Mouse (Mus musculus) gastrocnemius, adult 8-10 months (tissue): ENCODE results near the gene Gm6871. TPM values are rescaled to one million over a fixed set of nuclear protein-coding genes. Genes with fewer than 3 reads are reported as not detected.
"Not testable (repeated sequence)": the region's sequence is repeated elsewhere in the genome, so short reads cannot be mapped to it uniquely, and the experiment has no call there.

ENCODE experiments used
- DNase-seq, 2 experiments: peaks; one replicate each; pipeline ENCODE4 v3.0.0; 2022; ENCODE audit warnings: low spot score in 2 of 2
- total RNA-seq, 4 experiments: library from RNA; stranded (reverse); gene quantifications; 2 replicates each; pipeline ENCODE4 v1.2.4; 2022

Gene Gm6871
- not detected for total RNA-seq

DNA sequence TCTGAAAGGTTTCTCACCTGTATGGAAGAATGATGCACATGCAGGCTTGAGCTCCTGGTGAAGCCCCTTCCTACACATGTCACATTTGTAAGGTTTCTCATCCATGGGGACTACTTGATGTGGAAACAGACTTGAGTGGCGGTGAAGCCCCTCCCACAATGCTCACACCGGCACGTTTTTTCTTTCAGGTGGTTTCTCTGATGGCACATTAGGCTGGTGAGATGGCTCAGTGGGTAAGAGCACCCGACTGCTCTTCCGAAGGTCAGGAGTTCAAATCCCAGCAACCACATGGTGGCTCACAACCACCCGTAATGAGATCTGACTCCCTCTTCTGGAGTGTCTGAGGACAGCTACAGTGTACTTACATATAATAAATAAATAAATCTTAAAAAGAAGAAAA, at the start of gene Gm6871:
Gm6871 (minus strand) TSS at position 101 of the 400 bp plus-strand sequence.
- DNase-seq = not testable (repeated sequence)

DNA sequence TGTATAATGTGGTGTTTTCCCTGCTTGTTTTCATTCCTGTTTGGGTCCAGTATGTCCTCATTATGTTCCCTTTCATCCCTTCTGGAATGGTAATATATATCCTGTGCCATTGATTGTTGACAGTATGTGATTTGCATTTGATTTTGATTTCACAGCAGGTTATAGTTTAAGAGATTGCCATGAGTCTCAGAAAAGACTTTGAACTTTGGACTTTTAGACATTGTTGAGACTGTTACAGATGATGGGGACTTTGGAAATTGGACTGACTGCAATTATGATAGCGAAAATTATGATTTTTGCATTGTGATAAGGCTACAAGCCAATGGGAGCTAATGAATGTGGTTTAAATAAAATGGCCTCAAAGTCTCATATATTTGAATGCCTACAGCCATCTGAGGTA, 42.8 kb upstream of the Gm6871 start:
- not testable (repeated sequence) for DNase-seq

DNA sequence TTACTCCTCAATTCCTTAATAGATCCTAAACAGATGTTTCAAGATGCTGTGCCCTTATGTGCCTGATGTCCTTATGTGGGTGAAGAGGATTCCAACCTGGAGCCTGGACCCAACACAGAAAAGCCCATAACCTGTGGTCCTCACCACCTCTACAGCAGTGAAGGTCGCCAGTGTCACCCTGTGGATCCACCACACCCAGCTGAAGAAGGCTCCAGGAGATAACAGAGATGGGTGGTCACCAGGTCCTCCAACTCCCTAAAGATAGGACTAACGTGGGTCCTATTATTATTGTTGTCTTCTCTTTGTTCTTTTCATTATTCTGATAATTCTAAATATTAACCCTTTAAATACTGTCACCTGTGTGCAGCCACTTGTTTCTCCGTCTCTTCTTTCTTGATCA, 38.2 kb upstream of the Gm6871 start:
- no peak for DNase-seq

DNA sequence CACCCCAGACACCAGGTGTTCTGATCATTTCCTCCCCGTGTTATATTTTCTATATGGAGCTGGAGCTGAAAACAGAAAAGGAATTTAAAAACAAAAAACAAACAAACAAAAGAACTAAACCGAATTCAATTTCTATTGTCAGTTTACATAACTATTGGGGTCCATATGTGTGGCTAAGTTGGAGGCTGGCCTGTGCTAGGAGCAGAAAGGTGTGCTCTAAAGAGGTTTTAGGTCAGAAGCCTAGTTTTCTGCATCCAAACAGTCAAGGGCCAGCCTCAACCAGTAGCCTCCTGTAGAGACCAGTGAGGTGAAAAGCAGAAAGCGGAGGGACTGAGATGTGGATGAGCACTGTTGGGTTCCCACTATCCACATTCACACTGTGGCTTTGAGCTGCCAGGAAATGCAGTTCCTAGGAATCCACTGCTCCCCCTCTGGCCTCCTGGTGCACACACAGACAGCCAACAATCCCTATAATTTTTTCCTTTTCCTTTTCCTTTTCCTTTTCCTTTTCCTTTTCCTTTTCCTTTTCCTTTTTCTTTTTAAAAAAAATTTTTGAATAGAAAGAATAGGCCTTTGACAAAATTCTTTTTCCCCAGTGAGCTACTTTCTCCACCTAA, 26.6 kb upstream of the Gm6871 start:
- no peak for DNase-seq

DNA sequence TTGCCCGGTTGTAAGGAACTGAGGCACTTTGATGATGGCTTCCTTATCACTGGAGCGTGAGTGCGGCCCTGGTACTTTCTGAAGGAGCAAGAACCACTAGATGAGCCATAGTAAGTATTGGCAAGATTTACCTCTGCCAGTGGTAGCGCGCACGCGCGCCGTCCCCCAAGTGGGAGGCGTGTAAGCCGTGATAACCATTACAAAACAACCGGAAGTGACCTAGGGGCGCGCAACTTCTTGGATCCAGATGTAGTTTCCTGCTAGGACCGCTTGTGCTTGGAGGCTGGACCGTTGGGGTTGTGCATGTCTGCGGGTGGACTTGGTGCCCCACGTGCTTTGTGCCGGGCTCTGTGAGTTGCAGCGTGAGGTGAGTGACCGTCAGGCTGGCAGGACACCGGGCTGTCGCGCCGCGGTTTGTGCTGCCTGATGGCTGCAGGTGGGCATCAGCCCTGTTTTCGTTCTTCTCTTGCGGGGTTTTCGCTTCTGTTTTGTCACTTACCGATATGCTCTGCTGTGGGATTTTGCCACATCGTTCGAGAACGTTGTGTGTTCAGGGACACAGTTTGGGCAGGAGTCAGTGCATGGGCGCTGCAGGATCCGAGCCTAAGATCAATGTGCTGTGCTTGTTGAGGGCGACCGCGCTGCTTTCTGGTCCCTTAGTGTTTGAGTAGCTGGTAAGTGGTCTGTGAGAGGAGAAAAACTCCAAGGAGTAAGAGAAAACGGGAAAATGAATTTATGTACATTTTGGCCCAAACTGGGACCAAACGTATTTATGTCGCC, 25.8 kb upstream of the Gm6871 start, which contains the start of gene 2610021A01Rik:
2610021A01Rik (plus strand) TSS at position 197 of the 780 bp plus-strand sequence.
- peak; percentile 82 to 89 for DNase-seq

DNA sequence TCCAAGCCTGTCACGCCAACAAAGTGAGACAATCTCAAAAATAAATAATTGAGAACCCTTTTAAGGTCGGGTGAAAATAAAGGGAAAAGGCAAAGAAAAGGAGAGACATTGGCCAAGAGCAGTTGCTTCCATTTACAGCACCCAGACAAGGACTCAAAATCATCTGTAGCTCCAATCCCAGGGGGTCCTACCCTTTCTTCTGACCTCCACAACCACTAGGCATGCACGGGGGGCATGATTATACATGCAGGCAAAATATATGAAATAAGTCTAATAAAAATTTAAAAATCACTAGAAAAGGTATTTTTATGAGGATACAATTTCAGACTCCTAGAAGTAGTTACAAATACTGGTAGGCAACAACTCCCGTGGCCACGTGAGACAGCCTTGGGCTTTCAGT, 25.2 kb upstream of the Gm6871 start:
- DNase-seq = no peak

DNA sequence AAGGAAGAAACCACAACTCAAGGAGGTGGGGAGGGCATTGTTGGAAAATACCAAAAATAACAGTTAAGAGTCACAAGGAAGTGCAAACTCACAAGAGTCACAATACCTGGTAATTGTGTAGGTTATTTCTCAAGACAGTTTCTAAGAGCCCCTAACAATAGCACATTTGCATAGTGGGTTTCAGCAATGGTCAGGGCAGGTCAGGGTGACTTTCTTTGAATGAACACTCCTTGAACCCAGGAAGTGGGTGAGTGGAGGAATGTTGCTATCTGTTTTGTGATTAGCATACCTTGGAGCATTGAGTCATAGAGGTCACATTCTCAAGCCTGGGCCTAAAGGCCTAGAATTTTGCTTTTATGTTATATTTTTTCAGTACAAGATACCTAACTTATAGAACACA, 14.4 kb upstream of the Gm6871 start:
- not testable (repeated sequence) for DNase-seq

DNA sequence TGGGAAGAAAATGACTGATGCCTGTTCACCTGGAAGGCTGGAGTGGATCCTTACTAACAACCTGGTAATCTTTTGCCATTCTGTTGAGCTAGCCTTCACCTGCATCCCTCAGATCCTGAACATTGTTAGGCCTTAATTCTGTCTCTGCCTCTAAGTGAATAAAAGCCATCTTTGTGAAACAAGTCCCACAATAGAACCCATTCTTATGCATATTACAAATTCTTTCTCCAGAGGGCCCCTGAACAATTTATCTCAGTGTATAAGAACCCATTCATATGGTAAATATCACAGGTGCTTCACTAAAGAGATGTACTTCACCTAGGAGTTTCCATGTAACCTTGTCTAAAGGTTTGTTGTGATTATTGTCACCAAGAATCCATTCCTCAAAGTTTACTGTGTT, 8.6 kb upstream of the Gm6871 start:
- DNase-seq = no peak

DNA sequence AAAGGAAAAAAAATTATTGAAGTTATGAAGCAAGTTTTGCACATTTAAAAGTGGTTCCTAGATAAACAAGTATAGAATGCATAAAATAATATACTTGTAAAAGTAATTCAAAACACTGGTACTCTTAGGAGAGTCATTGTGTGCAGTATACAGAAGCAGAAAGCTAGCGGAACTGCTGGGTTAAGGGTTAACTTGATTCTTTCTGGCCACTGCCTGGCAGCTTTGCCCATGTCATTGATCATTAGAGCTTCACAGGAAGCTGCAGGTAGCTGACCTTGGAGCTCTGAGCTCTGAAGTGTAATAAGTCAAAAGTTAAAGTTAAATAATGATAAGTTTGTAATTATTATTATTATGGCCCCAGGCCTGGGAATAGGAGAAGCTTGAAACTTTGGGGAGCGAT, 4.5 kb upstream of the Gm6871 start:
- no peak for DNase-seq

DNA sequence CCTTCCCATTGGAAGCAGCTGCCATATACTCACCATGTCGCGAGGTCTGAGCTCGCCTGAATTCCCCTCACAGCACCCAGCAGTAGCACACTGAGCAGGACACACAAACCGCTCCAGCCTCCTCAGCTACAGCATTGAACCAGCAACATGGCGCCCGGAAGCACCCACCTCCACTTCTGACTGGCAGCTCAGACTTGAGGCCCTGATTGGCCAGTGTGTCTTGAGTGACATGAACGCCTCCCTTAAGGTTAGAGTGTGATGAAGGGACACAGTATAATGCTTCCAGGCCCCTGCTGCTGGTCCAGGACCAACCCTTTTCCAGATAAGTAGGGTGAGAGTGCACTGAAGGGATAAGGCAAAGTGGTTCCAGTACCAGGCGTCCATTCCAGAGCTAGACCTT, 12.8 kb downstream of the Gm6871 start:
- no peak for DNase-seq

DNA sequence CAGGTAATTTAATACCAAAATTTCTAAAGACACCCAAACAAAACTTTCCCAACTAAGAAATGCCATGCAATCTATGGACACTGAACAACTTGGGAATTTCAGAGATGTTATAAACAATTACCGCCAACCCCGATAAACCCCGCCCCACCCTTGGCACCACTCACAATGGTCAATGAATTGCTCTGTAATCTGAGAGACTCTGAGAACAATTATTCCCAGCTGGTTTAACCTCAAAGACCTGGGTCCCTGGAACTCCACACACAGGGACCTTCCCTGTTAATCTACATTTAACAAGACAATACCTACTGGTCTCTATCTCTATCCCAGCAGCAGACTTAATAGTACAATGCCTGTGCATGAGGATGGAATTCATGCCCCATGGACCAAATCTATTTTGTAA, 60.8 kb downstream of the Gm6871 start:
- DNase-seq = no peak

DNA sequence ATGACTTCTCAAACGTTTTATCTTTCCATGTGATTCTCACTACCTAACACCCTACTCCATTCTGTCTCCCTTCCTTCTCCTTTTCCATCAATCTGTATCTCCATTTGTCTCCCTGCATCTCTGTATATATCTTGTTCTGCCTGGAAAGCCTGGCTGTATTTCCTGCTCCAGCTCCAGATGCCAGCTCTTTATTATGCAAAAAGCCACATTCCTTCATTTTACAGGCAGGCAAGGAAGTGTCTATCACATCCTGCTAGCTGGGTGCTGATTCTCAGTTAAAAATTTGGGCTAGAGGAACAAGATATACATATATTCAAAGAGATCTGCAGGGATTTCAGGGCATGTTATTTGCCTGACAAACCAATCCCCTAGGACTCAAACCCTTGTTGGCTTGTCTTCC, 61.3 kb downstream of the Gm6871 start:
- no peak for DNase-seq

DNA sequence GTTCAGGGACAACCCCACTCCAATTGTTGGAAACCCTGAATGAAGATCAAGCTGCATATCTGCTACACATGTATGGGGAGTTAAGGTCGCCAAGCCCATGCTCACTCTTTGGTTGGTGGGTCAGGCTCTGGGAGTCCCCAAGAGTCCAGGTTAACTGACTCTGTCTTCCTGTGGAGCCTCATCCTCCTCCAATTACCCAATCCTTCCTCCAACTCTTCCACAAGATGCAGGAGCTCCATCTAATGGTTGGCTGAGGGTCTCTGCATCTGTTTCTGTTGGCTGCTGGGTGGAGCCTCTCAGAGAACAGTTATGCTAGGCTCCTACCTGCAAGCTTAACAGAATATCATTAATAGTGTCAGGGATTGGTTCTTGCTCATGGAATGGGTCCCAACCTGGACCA, 71.1 kb downstream of the Gm6871 start:
- peak in 1 of 2 experiments; percentile 4 for DNase-seq

DNA sequence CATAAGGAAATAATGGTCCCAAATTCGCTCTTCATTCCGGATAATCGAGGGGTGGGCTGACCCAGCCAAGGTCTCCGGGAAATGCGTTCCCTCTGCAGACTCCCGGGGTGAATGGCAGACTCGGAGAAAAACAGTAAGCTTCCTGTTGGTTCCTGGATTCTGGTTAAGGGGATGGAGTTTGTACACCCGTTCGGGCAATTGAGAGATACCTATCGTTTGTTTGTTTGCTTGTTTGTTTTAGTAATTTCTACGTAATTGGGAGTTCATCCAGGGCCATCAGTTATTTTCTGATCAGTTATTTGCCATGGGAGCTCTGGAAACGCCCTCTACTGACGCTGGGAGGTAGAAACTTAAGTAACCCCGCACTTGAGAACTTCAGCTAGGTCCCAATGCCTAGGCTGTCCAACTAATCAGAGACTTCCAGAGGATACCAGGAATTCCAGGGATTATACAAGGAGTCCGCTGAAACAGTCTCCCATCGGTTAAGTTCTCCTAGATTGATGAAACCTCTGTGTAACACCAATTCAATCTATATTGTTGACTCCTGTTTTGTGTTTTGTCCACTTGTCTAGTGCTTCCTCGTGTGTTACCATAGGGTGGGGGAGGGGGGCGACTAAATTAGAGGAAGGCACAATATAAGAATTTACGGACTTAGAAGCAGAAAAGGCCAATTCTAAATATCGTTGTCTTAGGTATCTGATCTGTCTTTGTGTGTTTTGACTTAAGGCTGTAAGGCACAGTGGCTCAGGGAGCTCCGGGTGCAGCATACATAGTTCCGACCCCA, 73.1 kb downstream of the Gm6871 start:
- peak; percentile 50 to 55 for DNase-seq

DNA sequence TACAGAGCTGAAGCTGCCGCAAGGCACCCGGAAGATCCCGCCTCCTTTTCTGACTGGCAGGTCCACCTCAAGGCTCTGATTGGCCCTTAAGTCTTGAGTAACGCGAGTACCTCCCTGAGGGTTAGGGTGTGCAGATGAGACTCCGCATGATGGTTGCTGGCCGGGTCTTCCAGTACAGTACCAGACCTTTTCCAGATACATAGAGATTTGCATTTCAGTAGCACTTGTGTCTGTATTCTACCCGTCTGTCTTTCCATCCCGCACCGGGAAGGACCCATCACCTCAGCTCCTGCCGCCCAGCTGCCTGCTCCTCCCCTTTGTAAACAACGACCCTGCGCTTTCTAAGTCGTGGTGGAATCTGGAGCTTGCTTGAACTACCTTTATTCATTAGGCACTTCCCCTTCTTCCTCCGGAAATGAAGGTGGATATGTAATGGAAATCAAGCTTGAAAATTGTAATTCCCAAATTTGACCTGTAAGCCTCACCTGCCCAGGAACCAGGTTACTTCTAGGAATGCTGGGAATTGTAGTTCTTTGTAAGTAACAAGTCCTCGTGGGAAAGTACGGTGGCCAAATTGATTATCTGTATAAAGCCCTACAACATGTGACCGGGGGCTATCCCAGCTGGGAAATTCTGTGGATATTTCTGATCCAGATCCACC, 73.9 kb downstream of the Gm6871 start, which contains the start of the genes Gm20449 and AW146154:
Gm20449 (minus strand) TSS at position 29 of the 661 bp plus-strand sequence.
AW146154 (minus strand) TSS at position 502 of the 661 bp plus-strand sequence.
- peak; percentile 96 to 97 for DNase-seq

DNA sequence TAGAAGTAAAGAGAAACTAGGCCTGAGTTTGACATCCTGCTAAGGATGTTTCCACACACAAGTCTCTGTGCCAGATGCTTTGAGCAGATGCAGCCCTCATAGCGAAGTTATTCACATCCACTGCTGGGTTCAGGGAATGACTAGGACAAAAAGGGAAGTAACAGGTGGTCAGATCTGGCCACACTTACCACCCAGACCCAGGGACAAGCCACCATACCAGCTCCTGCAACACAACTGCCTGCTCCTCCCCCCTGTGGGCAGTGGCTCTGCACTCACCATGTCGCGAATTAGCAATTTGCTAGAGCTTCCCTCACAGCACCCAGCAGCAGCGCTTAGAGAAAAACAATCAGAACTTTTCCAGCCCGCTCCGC, 74.5 kb downstream of the Gm6871 start:
- DNase-seq = not testable (repeated sequence)

DNA sequence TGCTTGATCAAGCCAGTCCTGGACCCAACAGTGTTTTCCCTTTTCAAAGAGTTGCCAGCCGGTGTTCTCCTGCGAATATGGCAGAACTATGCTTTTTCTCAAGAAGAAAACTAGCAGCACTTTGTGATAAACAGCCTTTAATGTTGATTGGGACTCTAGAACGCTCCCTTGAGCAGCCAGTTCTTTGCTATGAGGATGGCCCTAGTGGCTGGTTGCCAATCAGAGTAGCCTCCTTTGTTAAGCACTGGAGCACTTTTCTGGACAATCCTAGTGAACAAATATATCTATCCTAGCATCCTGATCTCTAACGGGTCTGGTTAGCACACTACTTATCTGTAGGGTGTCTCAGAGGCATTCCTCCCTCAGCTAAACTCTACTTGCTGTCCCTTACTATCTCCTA, 75.0 kb downstream of the Gm6871 start:
- DNase-seq = not testable (repeated sequence)

DNA sequence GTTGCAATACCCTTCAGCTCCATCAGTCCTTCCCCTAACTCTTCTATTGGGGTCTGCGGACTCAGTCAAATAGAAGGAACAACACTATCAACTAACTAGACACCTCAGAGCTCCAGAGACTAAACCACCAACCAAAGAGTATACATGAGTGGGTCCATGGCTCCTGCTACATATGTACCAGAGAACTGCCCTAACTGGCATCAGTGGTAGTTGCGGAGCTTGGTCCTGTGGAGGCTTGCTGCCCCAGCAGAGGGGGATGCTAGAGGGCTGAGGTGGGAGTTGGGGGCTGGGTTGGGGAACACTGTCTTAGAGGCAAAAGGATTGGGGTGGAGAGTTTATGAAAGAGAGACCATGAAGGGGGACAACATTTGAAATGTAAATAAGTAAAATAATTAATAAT, 75.6 kb downstream of the Gm6871 start:
- no peak for DNase-seq
